Mouse (Mus musculus) CH12.LX (cell line): Measurements from ENCODE around the gene Macrod1. TPM values are rescaled to one million over a fixed set of nuclear protein-coding genes. Genes with fewer than 3 reads are reported as not detected.

Experiments
- DNase-seq: peaks from one replicate; pipeline ENCODE4 v3.0.0-alpha.2; 2013; ENCODE audit errors: extremely low read depth
- H3K27ac ChIP-seq: 2 replicates; pipeline ENCODE4 v1.5.1; 2012; ENCODE audit warnings: low read depth, mild to moderate bottlenecking, control low read depth, moderate library complexity; ENCODE audit not compliant: insufficient read depth
- H3K27me3 ChIP-seq: replicated peaks from 2 replicates; pipeline ENCODE3; 2012; ENCODE audit warnings: inconsistent platforms
- H3K36me3 ChIP-seq, 2 experiments: replicated peaks in 1 of 2; 2 replicates each; pipeline versions ENCODE3 to v1.6.1; 2012; ENCODE audit warnings: inconsistent platforms in 1 of 2, low read length in 1 of 2, mild to moderate bottlenecking in 1 of 2, mixed read lengths in 1 of 2, moderate library complexity in 1 of 2; ENCODE audit not compliant: control insufficient read depth in 1 of 2, insufficient read depth in 1 of 2
- H3K4me1 ChIP-seq, 2 experiments: 2 replicates each; pipeline ENCODE4 v1.6.1; 2012; ENCODE audit warnings: inconsistent platforms in 1 of 2, moderate library complexity in 1 of 2; ENCODE audit not compliant: insufficient read depth in 2 of 2, control insufficient read depth in 1 of 2
- H3K4me2 ChIP-seq: 2 replicates; pipeline ENCODE4 v1.6.1; 2012; ENCODE audit warnings: low read depth, mild to moderate bottlenecking, control low read depth; ENCODE audit not compliant: poor library complexity, insufficient read depth, severe bottlenecking
- H3K4me3 ChIP-seq, 3 experiments: fragments of 150-350 bp in 1 of 3; sonication (generic) in 1 of 3; replicated peaks in 1 of 3; 2 replicates each; pipeline versions ENCODE3 to v1.5.1; 2011 to 2012; ENCODE audit warnings: low read depth in 2 of 3, low read length in 2 of 3, mild to moderate bottlenecking in 2 of 3, moderate library complexity in 2 of 3, control low read depth in 1 of 3, improper control_type of control experiment in 1 of 3, inconsistent platforms in 1 of 3, mixed read lengths in 1 of 3; ENCODE audit not compliant: poor library complexity in 1 of 3
- H3K79me2 ChIP-seq: replicated peaks from 2 replicates; pipeline ENCODE4 v1.6.1; 2012; ENCODE audit warnings: mild to moderate bottlenecking, moderate library complexity; ENCODE audit not compliant: control insufficient read depth, poor library complexity, insufficient read depth, severe bottlenecking; ENCODE audit errors: extremely low read depth
- H3K9ac ChIP-seq: 2 replicates; pipeline ENCODE4 v1.6.1; 2012; ENCODE audit warnings: low read depth, mild to moderate bottlenecking, control low read depth, moderate library complexity; ENCODE audit not compliant: insufficient read depth
- H3K9me3 ChIP-seq: replicated peaks from 2 replicates; pipeline ENCODE3; 2012; ENCODE audit warnings: low read length, inconsistent platforms, mixed read lengths
- CHD1 ChIP-seq: IDR thresholded peaks from 2 replicates; pipeline ENCODE4 v1.6.1; 2012; ENCODE audit warnings: low read depth, low read length, improper control_type of control experiment, inconsistent platforms
- CHD2 ChIP-seq: IDR thresholded peaks from 2 replicates; pipeline ENCODE4 v1.6.1; 2011; ENCODE audit warnings: low read length, improper control_type of control experiment
- E2F4 ChIP-seq: IDR thresholded peaks from 2 replicates; pipeline ENCODE4 v1.6.1; 2011; ENCODE audit warnings: low read depth, low read length, improper control_type of control experiment; ENCODE audit not compliant: insufficient replicate concordance
- ETS1 ChIP-seq: conservative IDR thresholded peaks from 2 replicates; pipeline ENCODE4 v1.6.1; 2012; ENCODE audit warnings: low read depth, mild to moderate bottlenecking, inconsistent platforms, low read length, improper control_type of control experiment, moderate library complexity
- GABPA ChIP-seq: IDR thresholded peaks from 2 replicates; pipeline ENCODE4 v1.6.1; 2012; ENCODE audit warnings: low read depth, low read length, improper control_type of control experiment, inconsistent platforms; ENCODE audit not compliant: insufficient replicate concordance
- HCFC1 ChIP-seq: IDR thresholded peaks from 2 replicates; pipeline ENCODE4 v1.6.1; 2012; ENCODE audit warnings: low read depth, mild to moderate bottlenecking, inconsistent platforms, low read length, improper control_type of control experiment
- IRF4 ChIP-seq: IDR thresholded peaks from 2 replicates; pipeline ENCODE4 v1.6.1; 2014; ENCODE audit warnings: low read depth, mild to moderate bottlenecking, inconsistent platforms, low read length, improper control_type of control experiment
- KAT2A ChIP-seq: IDR thresholded peaks from 2 replicates; pipeline ENCODE4 v1.6.1; 2012; ENCODE audit warnings: low read length, improper control_type of control experiment, inconsistent platforms; ENCODE audit not compliant: insufficient replicate concordance
- MAFK ChIP-seq: IDR thresholded peaks from 2 replicates; pipeline ENCODE4 v1.6.1; 2011; ENCODE audit warnings: low read length, improper control_type of control experiment; ENCODE audit not compliant: insufficient replicate concordance
- MAZ ChIP-seq: IDR thresholded peaks from 2 replicates; pipeline ENCODE4 v1.6.1; 2012; ENCODE audit warnings: low read depth, mild to moderate bottlenecking, inconsistent platforms, low read length, improper control_type of control experiment, moderate library complexity
- MEF2A ChIP-seq: IDR thresholded peaks from 2 replicates; pipeline ENCODE4 v1.6.1; 2014; ENCODE audit warnings: low read depth, mild to moderate bottlenecking, inconsistent platforms, low read length, improper control_type of control experiment, borderline replicate concordance
- MXI1 ChIP-seq: IDR thresholded peaks from 2 replicates; pipeline ENCODE4 v1.6.1; 2011; ENCODE audit warnings: mild to moderate bottlenecking, low read depth, low read length, improper control_type of control experiment
- MYC ChIP-seq: IDR thresholded peaks from 2 replicates; pipeline ENCODE4 v1.6.1; 2011; ENCODE audit warnings: low read depth, mild to moderate bottlenecking, improper control_type of control experiment, low read length
- NELFE ChIP-seq: IDR thresholded peaks from 2 replicates; pipeline ENCODE4 v1.6.1; 2011; ENCODE audit warnings: low read depth, low read length, improper control_type of control experiment
- PAX5 ChIP-seq: IDR thresholded peaks from 2 replicates; pipeline ENCODE4 v1.6.1; 2012; ENCODE audit warnings: low read length, inconsistent platforms, mixed read lengths
- POLR2A ChIP-seq: IDR thresholded peaks from 2 replicates; pipeline ENCODE4 v1.6.1; 2011; ENCODE audit warnings: low read depth, mild to moderate bottlenecking, improper control_type of control experiment, low read length
- POLR2AphosphoS2 ChIP-seq: IDR thresholded peaks from 2 replicates; pipeline ENCODE4 v1.6.1; 2011; ENCODE audit warnings: low read depth, low read length, improper control_type of control experiment
- SIN3A ChIP-seq: IDR thresholded peaks from 2 replicates; pipeline ENCODE4 v1.6.1; 2012; ENCODE audit warnings: low read length, improper control_type of control experiment, inconsistent platforms
- TCF12 ChIP-seq: IDR thresholded peaks from 2 replicates; pipeline ENCODE4 v1.6.1; 2014; ENCODE audit warnings: low read depth, mild to moderate bottlenecking, inconsistent platforms, low read length, improper control_type of control experiment
- UBTF ChIP-seq: IDR thresholded peaks from 2 replicates; pipeline ENCODE4 v1.6.1; 2012; ENCODE audit warnings: low read depth, mild to moderate bottlenecking, inconsistent platforms, low read length, improper control_type of control experiment, moderate library complexity
- ZMIZ1 ChIP-seq: IDR thresholded peaks from 2 replicates; pipeline ENCODE4 v1.6.1; 2012; ENCODE audit warnings: low read depth, mild to moderate bottlenecking, inconsistent platforms, low read length, improper control_type of control experiment
- ZNF384 ChIP-seq: IDR thresholded peaks from 2 replicates; pipeline ENCODE4 v1.6.1; 2012; ENCODE audit warnings: low read depth, low read length, improper control_type of control experiment, inconsistent platforms
- dilution Hi-C: fragments of 300-500 bp; cut with MboI; formaldehyde crosslinking; loops from 2 replicates; pipeline ENCODE4 v1.14.3; 2020; ENCODE audit warnings: low sequenced_read_pairs; ENCODE audit not compliant: extremely low pct_unique_long_range_greater_than_20kb, extremely low pct_ligation_motif_present
- in situ Hi-C: fragments of 300-500 bp; cut with MboI; formaldehyde crosslinking; loops from 3 replicates; pipeline ENCODE4 v1.14.3; 2019; ENCODE audit warnings: low sequenced_read_pairs, low pct_ligation_motif_present, low pct_unique_long_range_greater_than_20kb, mixed read lengths
- polyA plus RNA-seq: library from polyadenylated mRNA; unstranded; fragments of >175 nt; gene quantifications from 2 replicates; pipeline ENCODE4 v1.2.1, GENCODE M21; 2012; ENCODE audit warnings: low read depth; ENCODE audit not compliant: insufficient read length
- total RNA-seq, 2 experiments: library from RNA; depleted of rRNA; stranded (reverse); fragments of 300-350 nt in 1 of 2; fragments of >200 nt in 1 of 2; gene quantifications; 2 replicates each; pipeline ENCODE4 v1.2.3; 2012 to 2014

The Macrod1 gene
- total and polyA plus RNA-seq, 3 experiments, result 1.0 TPM; not detected in 2

DNA sequence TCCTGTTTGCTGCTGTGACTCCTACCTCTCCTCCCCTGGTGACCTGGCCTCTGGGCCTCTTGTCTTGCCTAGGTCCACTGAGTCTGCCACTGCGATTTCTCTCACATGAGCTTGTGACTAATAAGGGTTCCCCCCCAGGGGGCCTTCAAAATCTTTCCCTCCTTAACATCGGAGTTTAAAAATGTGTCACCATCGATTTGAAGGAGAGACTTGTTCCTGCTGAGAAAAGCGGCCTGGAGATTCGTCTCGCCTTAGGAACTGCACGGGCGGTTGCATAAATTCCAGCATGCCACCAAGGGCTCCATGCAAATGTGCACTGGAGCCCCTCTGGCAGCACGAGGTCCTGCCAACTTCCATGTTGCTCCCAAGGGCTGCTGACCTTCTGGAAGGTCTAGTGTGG lies 21.1 kb downstream of the Macrod1 start:
- Histone ChIP-seq H3K27me3 (peaks cover 76% of the 10 kb centered on the region), H3K79me2 (no peaks in the 10 kb centered on the region), H3K27ac (no peak overlapping the region), H3K4me1 (peaks cover 0 to 3% of the 10 kb centered on the region in 2 experiments; a peak in 2 of 4 replicates), H3K9ac (no peak overlapping the region), H3K9me3 (no peaks in the 10 kb centered on the region), H3K4me3 (no peak overlapping the region), H3K36me3 (no peaks in the 10 kb centered on the region), H3K4me2 (no peak overlapping the region)
- TF ChIP-seq POLR2AphosphoS2, result no peak
- no peak for TF ChIP-seq UBTF
- TF ChIP-seq NELFE, result no peak
- TF ChIP-seq SIN3A, result no peak
- TF ChIP-seq PAX5, result no peak
- TF ChIP-seq POLR2A, result no peak
- no peak for TF ChIP-seq CHD2
- no peak for TF ChIP-seq ZNF384
- TF ChIP-seq MEF2A, result no peak
- no peak for TF ChIP-seq ETS1
- no peak for TF ChIP-seq HCFC1
- no peak for TF ChIP-seq IRF4
- no peak for TF ChIP-seq MAZ
- no peak for TF ChIP-seq E2F4
- no peak for TF ChIP-seq TCF12
- TF ChIP-seq KAT2A, result no peak
- TF ChIP-seq GABPA, result no peak
- TF ChIP-seq ZMIZ1, result no peak
- TF ChIP-seq MYC, result no peak
- TF ChIP-seq MXI1, result no peak
- in situ Hi-C loops (no loop called here), dilution Hi-C loops (no loop called here)
- no peak for DNase-seq

GRCm38 (mm10) chr19:7078271-7078670 lies 21.7 kb downstream of the Macrod1 start:
- Histone ChIP-seq H3K4me1 (peaks cover 0 to 9% of the 10 kb centered on the region in 2 experiments; a peak in 2 of 4 replicates), H3K9ac (no peak overlapping the region), H3K4me3 (no peak overlapping the region), H3K79me2 (no peaks in the 10 kb centered on the region), H3K36me3 (no peaks in the 10 kb centered on the region), H3K4me2 (no peak overlapping the region), H3K27ac (no peak overlapping the region), H3K27me3 (peaks cover 76% of the 10 kb centered on the region), H3K9me3 (no peaks in the 10 kb centered on the region)
- dilution Hi-C loops, result no loop called here
- in situ Hi-C loops, result no loop called here
- DNase-seq, result no peak
- no peak for TF ChIP-seq CHD1
- TF ChIP-seq SIN3A, result no peak
- TF ChIP-seq TCF12, result no peak
- TF ChIP-seq MAFK, result no peak
- no peak for TF ChIP-seq HCFC1
- TF ChIP-seq PAX5, result no peak
- no peak for TF ChIP-seq MEF2A
